Mouse (Mus musculus) liver, embryonic 14.5 days (tissue): Measurements from ENCODE around the gene Tmem205. TPM values are rescaled to one million over a fixed set of nuclear protein-coding genes. Genes with fewer than 3 reads are reported as not detected.

Source experiments
- ATAC-seq: fragments of 200-750 bp; cut with Nextera tagmentation; 2 replicates; pipeline ENCODE4 v1.8.0; 2017; ENCODE audit warnings: moderate number of reproducible peaks, mild to moderate bottlenecking, moderate library complexity; ENCODE audit not compliant: insufficient read depth
- DNase-seq, 3 experiments: peaks; one replicate each; pipeline ENCODE4 v3.0.0-alpha.2; 2012 to 2013; ENCODE audit warnings: low read depth in 3 of 3, low spot score in 3 of 3
- H3K27ac ChIP-seq: fragments of 300-500 bp; sonication (generic); 2 replicates; pipeline ENCODE4 v1.5.1; 2014; ENCODE audit warnings: moderate library complexity, mild to moderate bottlenecking, control low read depth, inconsistent platforms
- H3K27me3 ChIP-seq: fragments of 300-500 bp; sonication (generic); 2 replicates; pipeline ENCODE4 v1.6.1; 2014; ENCODE audit warnings: mild to moderate bottlenecking, low read length, moderate library complexity; ENCODE audit not compliant: control insufficient read depth, insufficient read depth
- H3K36me3 ChIP-seq: fragments of 300-500 bp; sonication (generic); replicated peaks from 2 replicates; pipeline ENCODE4 v1.6.1; 2014; ENCODE audit warnings: low read depth; ENCODE audit not compliant: control insufficient read depth, insufficient read depth
- H3K4me1 ChIP-seq, 2 experiments: fragments of 200-500 bp in 1 of 2; fragments of 300-500 bp in 1 of 2; sonication (generic) in 1 of 2; replicated peaks; 2 replicates each; pipeline ENCODE4 v1.6.1; 2012 to 2014; ENCODE audit warnings: antibody characterized with exemption in 1 of 2, inconsistent platforms in 1 of 2, low read length in 1 of 2; ENCODE audit not compliant: control insufficient read depth in 2 of 2, insufficient read depth in 2 of 2
- H3K4me2 ChIP-seq: fragments of 300-500 bp; sonication (generic); 2 replicates; pipeline ENCODE4 v1.6.1; 2014; ENCODE audit warnings: low read depth, mild to moderate bottlenecking, control low read depth, moderate library complexity
- H3K4me3 ChIP-seq, 2 experiments: fragments of 200-500 bp in 1 of 2; fragments of 300-500 bp in 1 of 2; sonication (generic) in 1 of 2; 2 replicates each; pipeline ENCODE4 v1.5.1; 2012 to 2014; ENCODE audit warnings: low read depth in 2 of 2, low read length in 2 of 2, mild to moderate bottlenecking in 2 of 2, control low read depth in 1 of 2, inconsistent platforms in 1 of 2, moderate library complexity in 1 of 2; ENCODE audit not compliant: insufficient read depth in 1 of 2
- H3K9ac ChIP-seq: fragments of 300-500 bp; sonication (generic); replicated peaks from 2 replicates; pipeline ENCODE4 v1.6.1; 2014; ENCODE audit warnings: mild to moderate bottlenecking, control low read depth, moderate library complexity
- H3K9me3 ChIP-seq: fragments of 300-500 bp; sonication (generic); 2 replicates; pipeline ENCODE4 v1.6.1; 2016; ENCODE audit warnings: low read length, mixed read lengths; ENCODE audit not compliant: control insufficient read depth
- CTCF ChIP-seq: IDR thresholded peaks from 2 replicates; pipeline ENCODE4 v1.5.1; 2016; ENCODE audit warnings: antibody characterized with exemption, low read depth, control low read depth
- EP300 ChIP-seq: IDR thresholded peaks from 2 replicates; pipeline ENCODE4 v1.6.1; 2016; ENCODE audit warnings: antibody characterized with exemption, low read depth
- WGBS: fragments of 180-500 bp; shearing (Covaris S2); extraction: QIAGEN DNeasy Blood & Tissue Kit; methylation state at CpG from one replicate; pipeline ENCODE4 v1.1.7; 2014; ENCODE audit not compliant: insufficient replicate concordance; 5-methylcytosine and 5-hydroxymethylcytosine counted together
- polyA plus RNA-seq, 2 experiments: library from polyadenylated mRNA; depleted of rRNA in 1 of 2; stranded (reverse) in 1 of 2; unstranded in 1 of 2; fragments of >200 nt; fragmentation: Nextera tagmentation in 1 of 2; extraction: Ambion mirVana in 1 of 2; gene quantifications; 2 replicates each; pipeline versions ENCODE4 v1.2.1 to v1.2.3; 2012 to 2014

Gene Tmem205
- polyA plus RNA-seq, 2 experiments = 37.5 to 110 TPM

DNA sequence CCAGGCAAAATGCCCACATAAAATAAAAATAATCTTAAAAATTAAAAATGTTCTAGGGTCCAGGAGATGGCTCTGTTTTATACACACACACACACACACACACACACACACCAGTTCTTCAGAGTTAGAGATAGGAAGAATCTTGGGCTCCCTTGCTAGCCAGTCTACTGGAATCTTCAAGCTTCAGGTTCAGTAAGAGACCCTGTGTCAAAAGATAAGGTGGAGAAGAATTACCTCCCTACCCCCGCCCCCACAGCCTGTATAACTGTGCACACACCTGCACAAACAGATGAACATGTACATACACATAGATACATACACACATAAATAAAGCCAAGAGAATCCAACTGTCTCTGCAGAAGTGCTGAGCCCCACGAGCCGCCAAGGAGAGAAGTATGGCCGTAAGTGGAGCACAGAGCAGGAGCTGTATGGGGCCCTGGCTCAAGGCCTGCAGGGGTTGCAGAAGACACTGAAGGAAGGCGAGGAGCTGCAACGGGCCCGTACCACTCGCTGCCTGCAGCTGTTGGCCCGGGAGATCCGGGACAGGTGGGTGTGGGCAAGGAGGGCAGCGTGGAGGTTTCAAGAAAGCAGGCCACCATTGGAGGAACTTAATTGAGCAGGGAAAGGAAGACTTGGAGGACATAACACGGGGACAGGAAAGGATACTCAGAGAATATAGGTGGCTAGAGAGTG lies 5.2 kb upstream of the Tmem205 start:
- Histone ChIP-seq H3K4me1 (peaks cover 0 to 2% of the 10 kb centered on the region in 2 experiments; a peak in 2 of 4 replicates), H3K27me3 (no peaks in the 10 kb centered on the region), H3K9me3 (no peaks in the 10 kb centered on the region), H3K4me3 (no peak overlapping the region), H3K4me2 (no peak overlapping the region), H3K36me3 (no peaks in the 10 kb centered on the region), H3K9ac (no peak overlapping the region), H3K27ac (no peak overlapping the region)
- TF ChIP-seq EP300 (no peak), CTCF (no peak)
- 36% methylated on average over 12 of the region's 12 CpGs for WGBS
- ATAC-seq (no peak), DNase-seq (no peak)

DNA sequence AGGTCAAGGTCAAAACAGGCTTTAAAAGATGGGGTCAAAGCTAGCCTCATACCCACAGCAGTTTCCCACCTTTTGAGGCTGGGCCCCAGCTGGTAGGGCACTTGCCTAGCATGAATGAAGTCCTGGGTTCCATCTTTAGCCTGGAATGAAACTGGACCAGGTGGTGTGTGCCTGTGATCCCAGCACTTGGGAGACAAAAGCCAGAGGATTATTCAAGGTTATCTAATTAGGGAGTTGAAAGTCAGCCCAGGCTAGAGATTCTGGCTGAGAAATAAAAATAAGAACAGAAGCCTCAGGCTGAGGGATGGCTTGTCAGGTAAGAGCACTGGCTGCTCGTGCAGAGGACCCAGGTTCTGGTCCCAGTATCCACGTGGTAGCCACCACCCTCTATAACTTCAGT lies 4.7 kb upstream of the Tmem205 start:
- Histone ChIP-seq H3K4me3 (no peak overlapping the region), H3K4me2 (no peak overlapping the region), H3K27me3 (no peaks in the 10 kb centered on the region), H3K9ac (no peak overlapping the region), H3K36me3 (no peaks in the 10 kb centered on the region), H3K4me1 (peaks cover 0 to 4% of the 10 kb centered on the region in 2 experiments; a peak in 2 of 4 replicates), H3K27ac (no peak overlapping the region), H3K9me3 (no peaks in the 10 kb centered on the region)
- no peak for DNase-seq
- TF ChIP-seq EP300 = no peak
- TF ChIP-seq CTCF = no peak
- ATAC-seq = no peak
- WGBS = 49% methylated on average over 2 of the region's 2 CpGs

DNA sequence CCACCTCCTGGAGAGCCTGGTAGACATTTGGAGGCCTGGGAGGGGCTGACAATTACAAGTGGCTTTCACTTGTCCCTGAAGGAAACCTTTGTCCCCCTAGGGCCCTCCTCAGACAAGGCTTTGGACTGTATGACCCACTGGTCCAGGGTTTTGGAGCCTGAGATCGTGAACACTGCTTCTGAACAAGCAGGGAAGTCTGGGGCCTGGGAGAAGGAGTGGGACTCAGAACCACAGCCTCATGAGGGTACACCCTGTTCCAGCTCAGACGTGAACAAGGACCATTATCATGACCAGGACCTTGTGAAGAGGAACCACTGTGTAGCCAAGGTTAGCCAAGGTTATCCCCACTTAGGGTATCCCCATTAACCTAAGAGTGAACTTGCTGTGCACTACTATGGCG lies 1.9 kb upstream of the Tmem205 start:
- H3K27ac ChIP-seq = no peak overlapping the region
- WGBS = 56% methylated on average over 3 of the region's 3 CpGs
- DNase-seq = no peak

DNA sequence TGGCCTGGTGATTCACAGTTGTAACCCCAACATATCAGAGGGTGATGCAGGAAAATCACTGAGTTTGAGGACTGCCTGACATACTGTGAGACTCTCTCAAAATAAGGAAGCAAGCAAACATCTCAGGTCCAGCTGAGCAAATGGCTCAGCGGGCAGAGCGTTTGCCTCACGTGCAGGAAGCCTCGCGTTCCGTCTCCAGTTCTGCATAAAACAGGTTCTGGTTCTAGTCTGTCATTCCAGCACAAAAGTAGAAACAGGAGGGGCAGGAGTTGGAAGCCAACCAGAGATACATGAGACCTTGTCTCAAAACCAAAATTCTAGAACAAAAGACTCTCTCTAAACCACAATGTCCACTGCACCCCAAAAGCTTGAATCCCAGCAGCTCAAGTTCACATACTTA lies 572 bp downstream of the Tmem205 start:
- DNase-seq = no peak
- whole genome bisulfite sequencing = 8% methylated on average over 6 of the region's 6 CpGs
- Histone ChIP-seq H3K27me3 (no peaks in the 10 kb centered on the region), H3K4me3 (peak overlapping the region; percentile 26 to 46), H3K9ac (no peak overlapping the region; the same call in 1 of the 2 replicates), H3K4me2 (peak overlapping the region; percentile 54), H3K4me1 (peaks cover 8 to 20% of the 10 kb centered on the region in 2 experiments), H3K36me3 (no peaks in the 10 kb centered on the region), H3K9me3 (no peaks in the 10 kb centered on the region), H3K27ac (no peak overlapping the region)
- no peak for TF ChIP-seq CTCF
- TF ChIP-seq EP300 = no peak
- ATAC-seq = no peak

More for the DNA sequence above, 1.9 kb upstream of the Tmem205 start:
- peaks cover 0 to 13% of the 10 kb centered on the region in 2 experiments; a peak in 3 of 4 replicates for H3K4me1 ChIP-seq
- H3K9ac ChIP-seq = no peak overlapping the region
- no peaks in the 10 kb centered on the region for H3K9me3 ChIP-seq
- H3K4me2 ChIP-seq = no peak overlapping the region
- no peaks in the 10 kb centered on the region for H3K27me3 ChIP-seq
- no peak for ATAC-seq
- TF ChIP-seq CTCF = no peak
- no peak for TF ChIP-seq EP300
- H3K36me3 ChIP-seq = no peaks in the 10 kb centered on the region
- no peak overlapping the region for H3K4me3 ChIP-seq

DNA sequence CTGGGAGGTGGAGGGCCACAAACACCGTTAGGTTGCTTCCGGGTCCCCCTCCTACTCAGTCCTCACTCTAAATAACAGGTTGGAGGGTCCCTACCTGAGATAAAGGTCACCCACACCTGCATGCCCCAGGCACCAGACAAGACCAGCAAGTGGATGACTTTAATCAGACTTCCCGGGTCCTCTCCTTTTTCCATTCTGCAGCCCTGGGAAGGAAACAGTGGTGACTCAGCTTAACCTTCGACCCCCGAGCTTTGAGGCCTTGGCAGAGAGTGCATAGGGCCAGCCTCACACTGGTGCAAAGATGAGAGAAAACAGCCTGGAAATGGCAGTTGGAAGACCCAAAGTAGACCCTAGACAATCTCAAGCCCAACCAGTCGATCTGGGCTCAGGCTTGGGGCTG lies 1.2 kb downstream of the Tmem205 start:
- peak overlapping the region; percentile 54 for H3K4me2 ChIP-seq
- WGBS = 57% methylated on average over 6 of the region's 6 CpGs
- no peaks in the 10 kb centered on the region for H3K27me3 ChIP-seq
- no peak for TF ChIP-seq CTCF
- no peak for TF ChIP-seq EP300
- no peak overlapping the region for H3K9ac ChIP-seq
- no peaks in the 10 kb centered on the region for H3K36me3 ChIP-seq
- ATAC-seq (no peak), DNase-seq (no peak)
- no peak overlapping the region for H3K27ac ChIP-seq
- no peaks in the 10 kb centered on the region for H3K9me3 ChIP-seq
- H3K4me1 ChIP-seq = peaks cover 8 to 20% of the 10 kb centered on the region in 2 experiments
- H3K4me3 ChIP-seq = peak overlapping the region in 1 of 2 experiments; percentile 46; a peak in 2 of 4 replicates
